Mouse (Mus musculus): Measurements from ENCODE around the gene Ube4b.
"Not testable (repeated sequence)": the region's sequence is repeated elsewhere in the genome, so short reads cannot be mapped to it uniquely, and the experiment has no call there.

Ube4b gene

GRCm38 (mm10) chr4:149426325-149427199 lies at the start of gene Ube4b:
Gene Ube4b (minus strand): TSS chr4:149426749.
- DNase-seq (ENCODE audit: extremely low read depth, low read depth, low spot score) = no peak

DNA sequence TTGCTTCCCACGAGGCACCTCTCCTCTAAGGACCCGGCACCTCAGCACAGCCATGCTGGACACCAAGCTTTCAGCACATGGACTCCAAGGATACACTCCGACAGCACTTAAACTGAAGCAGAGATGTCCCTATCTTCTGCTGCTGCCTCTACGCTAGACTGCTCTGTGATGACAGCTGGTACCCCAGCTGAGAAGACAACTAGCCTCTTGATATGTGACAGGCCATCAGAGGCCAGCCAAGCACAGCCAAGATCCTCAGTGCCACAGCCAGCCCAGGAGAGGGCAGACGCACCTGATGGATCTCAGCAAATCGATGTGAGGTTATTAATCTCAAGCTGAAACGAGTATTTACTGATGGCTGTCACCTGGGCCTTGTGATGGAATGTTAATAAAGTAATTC lies 48.5 kb upstream of the Ube4b start:
- DNase-seq (ENCODE audit: extremely low read depth, low read depth, low spot score) = no peak

GRCm38 (mm10) chr4:149469557-149469956 lies 43.0 kb upstream of the Ube4b start:
- no peak for DNase-seq (ENCODE audit: extremely low read depth, low read depth, low spot score)

DNA sequence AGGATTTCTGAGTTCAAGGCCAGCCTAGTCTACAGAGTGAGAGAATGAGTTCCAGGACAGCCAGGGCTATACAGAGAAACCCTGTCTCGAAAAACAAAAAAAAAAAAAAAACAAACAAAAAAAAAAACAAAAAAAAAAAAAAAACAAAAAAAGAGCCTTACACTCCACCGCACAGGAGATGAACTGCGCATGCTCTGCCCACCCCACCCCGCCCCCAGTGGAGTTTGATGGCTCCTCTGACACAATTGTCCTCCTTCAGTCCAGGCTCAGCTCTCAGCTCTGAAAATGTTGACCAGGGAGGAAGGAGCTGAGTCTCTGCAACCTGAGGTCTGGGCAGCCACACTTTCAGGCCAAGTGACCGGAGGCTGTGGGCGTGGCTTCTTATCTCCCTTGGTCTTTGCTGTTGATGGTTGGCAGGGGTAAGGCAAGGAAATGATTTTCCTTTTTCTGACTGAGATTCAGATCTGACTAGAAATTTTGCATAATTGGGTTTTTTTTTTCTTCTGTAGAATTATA lies 36.9 kb upstream of the Ube4b start:
- DNase-seq (ENCODE audit: extremely low read depth, low read depth, low spot score) = no peak

DNA sequence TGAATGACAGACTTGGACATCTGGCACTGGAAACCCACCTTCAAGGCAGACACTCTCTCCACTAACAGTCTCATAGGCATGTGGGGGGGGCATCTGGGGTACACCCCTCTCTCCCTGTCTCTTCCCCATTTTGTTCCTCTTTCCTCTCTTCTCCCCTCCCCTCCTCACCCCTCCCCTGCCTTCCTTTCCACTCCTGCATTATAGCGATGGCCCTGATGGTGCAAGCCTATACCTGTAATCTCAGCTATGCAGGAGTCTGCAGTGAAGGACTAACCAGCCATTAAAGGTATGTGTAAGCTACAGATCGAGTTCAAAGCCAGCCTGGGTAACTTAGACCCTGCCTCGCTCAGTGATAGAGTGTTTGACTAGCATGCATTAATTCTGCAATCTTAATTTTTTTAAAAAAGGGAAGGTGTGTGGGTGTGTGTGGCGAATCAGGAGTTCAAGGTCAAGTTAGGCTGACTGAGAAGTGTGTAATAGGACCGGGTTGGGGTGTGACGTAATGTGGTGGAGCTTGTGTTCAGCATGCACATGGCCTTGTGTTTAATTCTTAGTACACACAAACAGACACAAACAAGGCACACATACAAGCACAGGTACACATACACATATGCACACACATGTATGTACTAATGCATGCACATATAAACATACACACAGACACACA lies 35.9 kb upstream of the Ube4b start:
- DNase-seq (ENCODE audit: extremely low read depth, low read depth, low spot score) = no peak

- no peak for DNase-seq (ENCODE audit: extremely low read depth, low read depth, low spot score)
Observed at GRCm38 (mm10) chr4:149461579-149462304, 35.2 kb upstream of the Ube4b start.

DNA sequence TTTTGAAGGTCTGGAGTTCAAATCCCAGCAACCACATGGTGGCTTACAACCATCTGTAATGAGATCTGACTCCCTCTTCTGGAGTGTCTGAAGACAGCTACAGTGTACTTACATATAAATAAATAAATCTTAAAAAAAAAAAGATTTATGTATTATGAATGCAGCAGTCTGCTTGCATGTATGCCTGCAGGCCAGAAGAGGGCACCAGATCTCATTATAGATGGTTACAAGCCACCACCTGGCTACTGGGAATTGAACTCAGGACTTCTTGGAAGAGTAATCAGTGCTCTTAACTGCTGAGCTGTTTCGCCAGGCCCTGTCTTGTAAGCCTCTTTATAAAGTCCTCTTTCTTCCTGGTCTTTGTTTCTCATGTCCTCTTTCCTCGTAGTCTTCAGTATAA lies 33.9 kb upstream of the Ube4b start:
- not testable (repeated sequence) for DNase-seq (ENCODE audit: extremely low read depth, low read depth, low spot score)

GRCm38 (mm10) chr4:149459425-149459824 lies 32.9 kb upstream of the Ube4b start:
- DNase-seq (ENCODE audit: extremely low read depth, low read depth, low spot score) = no peak

DNA sequence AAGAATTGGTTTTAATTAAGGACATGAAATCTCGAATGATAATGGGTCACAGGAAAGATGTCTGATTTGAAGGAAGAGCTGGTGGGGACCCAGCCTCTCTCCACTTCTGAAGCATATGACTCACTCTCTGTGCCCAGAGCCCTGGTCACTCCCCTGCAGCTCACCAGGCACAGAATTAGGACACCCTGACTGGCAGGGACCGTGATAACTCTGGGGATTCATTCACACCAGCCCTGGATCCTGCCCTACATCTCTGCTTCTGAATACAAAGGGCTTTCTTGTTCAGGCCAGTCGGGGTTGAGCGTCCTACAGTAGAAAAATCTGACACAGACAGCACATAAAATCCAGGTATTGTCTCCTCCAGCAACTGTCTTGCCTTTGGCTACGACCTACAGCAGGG lies 32.0 kb upstream of the Ube4b start:
- no peak for DNase-seq (ENCODE audit: extremely low read depth, low read depth, low spot score)

GRCm38 (mm10) chr4:149457831-149458430 lies 31.4 kb upstream of the Ube4b start:
- DNase-seq (ENCODE audit: extremely low read depth, low read depth, low spot score) = no peak

DNA sequence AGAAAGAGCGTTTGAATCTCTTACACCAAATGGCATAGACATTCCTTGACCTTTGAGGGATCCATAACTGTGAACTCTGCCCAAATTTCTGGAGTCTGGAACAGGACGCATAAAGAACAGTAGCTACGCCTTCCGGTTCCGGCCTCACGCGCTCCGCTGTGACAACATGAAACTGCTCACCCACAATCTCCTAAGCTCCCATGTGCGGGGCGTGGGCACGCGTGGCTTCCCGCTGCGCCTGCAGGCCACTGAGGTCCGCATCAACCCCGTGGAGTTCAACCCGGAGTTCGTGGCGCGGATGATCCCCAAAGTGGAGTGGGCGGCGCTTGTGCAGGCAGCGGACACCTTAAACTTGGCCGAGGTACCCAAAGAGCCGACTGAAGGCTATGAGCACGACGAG lies 30.6 kb upstream of the Ube4b start:
- DNase-seq (ENCODE audit: extremely low read depth, low read depth, low spot score) = not testable (repeated sequence)

DNA sequence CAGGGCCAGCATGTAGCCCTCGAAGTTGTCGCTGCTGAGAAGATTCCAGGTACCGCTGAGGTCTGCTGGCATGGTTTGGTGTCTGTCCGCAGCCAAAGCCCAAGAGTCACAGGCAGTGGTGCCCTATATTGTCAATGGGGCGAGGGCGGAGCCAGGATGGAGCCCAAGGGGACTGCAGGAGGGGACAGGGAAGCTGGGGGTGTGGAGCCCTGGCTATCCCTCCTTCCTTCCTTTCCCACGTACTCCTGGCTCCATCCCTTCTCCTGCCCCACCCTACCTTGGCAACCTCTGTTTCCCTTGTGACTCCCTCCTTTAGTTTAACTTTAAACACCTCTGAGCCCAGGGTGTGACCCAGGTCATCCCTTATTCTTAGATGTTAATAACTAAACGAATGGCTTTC lies 28.3 kb upstream of the Ube4b start, which contains the start of gene Rbp7:
Gene Rbp7, minus strand, starts transcription at position 100 of the 400 bp plus-strand sequence.
- no peak for DNase-seq (ENCODE audit: extremely low read depth, low read depth, low spot score)

- DNase-seq (ENCODE audit: extremely low read depth, low read depth, low spot score) = no peak
Observed at GRCm38 (mm10) chr4:149454263-149454662, 27.7 kb upstream of the Ube4b start.

DNA sequence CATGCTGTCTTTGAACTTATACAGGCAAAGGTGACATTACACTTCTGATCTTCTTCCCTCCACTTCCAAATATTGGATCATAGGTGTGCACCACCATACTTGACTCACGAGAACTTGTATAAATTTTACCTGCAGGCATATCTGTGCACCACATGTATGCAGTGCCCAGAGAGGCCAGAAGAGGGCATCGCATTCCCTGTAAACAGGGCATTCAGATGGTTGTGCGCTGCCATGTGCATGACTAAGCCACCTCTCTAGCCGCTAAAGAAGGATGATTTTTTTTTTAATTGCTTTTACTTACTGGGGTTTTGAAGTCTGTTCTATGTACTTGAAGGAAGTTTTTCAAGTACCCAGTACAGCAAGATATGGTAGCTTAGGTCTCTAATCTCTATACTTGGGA lies 27.1 kb upstream of the Ube4b start:
- DNase-seq (ENCODE audit: extremely low read depth, low read depth, low spot score) = no peak

- no peak for DNase-seq (ENCODE audit: extremely low read depth, low read depth, low spot score)
Observed at GRCm38 (mm10) chr4:149450636-149451035, 24.1 kb upstream of the Ube4b start.

DNA sequence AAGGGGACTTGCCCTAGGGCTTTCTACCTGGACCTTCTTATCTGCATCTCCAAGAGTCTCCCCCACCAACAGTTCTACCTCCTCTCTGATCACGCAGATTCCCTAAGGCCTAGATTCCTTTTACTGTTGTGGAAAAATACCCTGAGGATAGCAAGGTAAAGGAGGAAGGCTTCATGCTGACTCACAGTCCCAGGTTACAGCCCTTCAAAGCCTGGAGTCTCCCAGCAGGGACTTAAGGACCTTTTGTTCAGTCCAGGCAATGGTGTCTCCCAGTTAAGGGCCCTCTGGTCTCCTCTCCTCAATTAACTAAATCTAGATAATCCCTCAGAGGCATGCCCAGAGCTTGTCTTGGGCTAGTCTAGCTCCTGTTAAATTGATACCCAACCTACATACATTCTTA lies 19.8 kb upstream of the Ube4b start:
- no peak for DNase-seq (ENCODE audit: extremely low read depth, low read depth, low spot score)

DNA sequence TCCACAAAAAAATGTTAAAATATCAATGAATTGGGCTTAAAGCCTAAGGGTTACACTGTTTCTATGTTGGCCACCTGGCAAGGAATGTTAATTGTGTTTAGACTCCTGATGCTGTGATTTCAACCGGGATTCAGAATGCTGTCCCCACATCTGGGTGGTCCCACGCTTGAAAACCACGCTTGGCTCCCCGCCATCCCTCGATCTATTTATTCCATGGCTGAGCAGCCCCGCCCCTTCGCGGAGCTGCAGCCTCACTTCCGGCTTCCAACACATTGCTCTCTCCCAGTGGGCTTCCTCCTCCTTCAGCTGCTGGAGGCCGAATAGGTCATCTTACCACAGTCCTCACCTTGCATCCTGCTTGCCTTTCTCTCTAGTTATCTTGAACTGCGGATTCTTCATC lies 19.3 kb upstream of the Ube4b start:
- no peak for DNase-seq (ENCODE audit: extremely low read depth, low read depth, low spot score)

DNA sequence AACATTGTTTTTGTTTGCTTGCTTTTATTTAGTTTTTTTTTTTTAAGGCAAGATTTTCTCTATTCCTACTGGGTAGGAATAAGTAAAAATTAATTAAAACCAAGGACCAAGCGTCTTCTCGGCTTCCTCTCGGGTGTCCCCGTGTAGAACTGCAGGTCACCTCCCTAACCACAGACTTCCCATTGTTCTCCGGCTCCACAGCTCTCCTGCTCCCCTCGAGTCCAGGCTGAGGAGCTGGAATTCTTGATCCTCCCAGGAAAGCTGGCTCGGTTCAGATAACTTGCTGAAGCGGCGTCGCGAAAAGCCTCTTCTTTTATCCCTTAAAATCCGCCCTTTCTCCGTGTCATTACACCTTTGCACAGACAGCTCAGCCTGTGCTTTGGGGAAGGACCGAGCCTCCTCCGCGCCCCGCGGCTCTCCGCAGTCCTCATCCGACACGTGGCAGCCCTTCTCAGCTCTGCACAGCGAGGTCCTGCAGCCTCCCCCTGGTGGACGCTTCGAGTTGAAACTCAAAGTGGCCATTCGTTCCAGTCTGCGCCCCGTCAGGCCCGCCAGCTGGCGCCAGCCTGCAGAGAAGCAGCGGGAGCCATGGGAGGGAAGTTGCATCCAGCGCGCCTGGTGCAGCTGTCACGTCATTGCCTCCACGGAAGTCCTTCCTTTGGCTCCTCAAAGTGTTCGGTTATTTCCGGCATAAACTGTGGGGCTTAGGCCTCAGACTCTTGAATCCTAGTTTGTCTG lies 18.6 kb upstream of the Ube4b start:
- peak; percentile 40 for DNase-seq (ENCODE audit: extremely low read depth, low read depth, low spot score)

GRCm38 (mm10) chr4:149444465-149444864 lies 17.9 kb upstream of the Ube4b start:
- no peak for DNase-seq (ENCODE audit: extremely low read depth, low read depth, low spot score)

- DNase-seq (ENCODE audit: extremely low read depth, low read depth, low spot score) = no peak
Observed at GRCm38 (mm10) chr4:149442436-149442835, 15.9 kb upstream of the Ube4b start.

Measured in fat pad, adult 2 months (tissue).